Mouse (Mus musculus): Measurements from ENCODE around the gene Atp2b1. TPM values are rescaled to one million over a fixed set of nuclear protein-coding genes. Genes with fewer than 3 reads are reported as not detected.

Gene Atp2b1
- 12.0 and 12.5 TPM in 2 replicates for polyA plus RNA-seq (2012; rRNA removed)

- TF ChIP-seq CTCF (IDR thresholded peaks at IDR 0.05; ENCODE audit: borderline replicate concordance, control insufficient read depth, extremely low read depth, insufficient read depth, low read length, poor library complexity) (0 out of 2 replicates have a peak, but pooled peaks have one; percentile 37), POLR2A (IDR thresholded peaks at IDR 0.05; ENCODE audit: control insufficient read depth, extremely low read depth, insufficient read depth, low read length, poor library complexity) (peak; percentile 87)
- peak within 1 kb of the TSS; percentile 70 for H3K27ac ChIP-seq (ENCODE audit: control insufficient read depth, insufficient read depth, low read length)
- DNase-seq = peak; percentile 92
- under 1% methylated on average over 101 of the region's 120 CpGs for WGBS
- peaks cover 3% of the 10 kb centered on the region for H3K4me1 ChIP-seq (replicated peaks; ENCODE audit: control insufficient read depth, insufficient read depth, low read length)
- H3K27me3 ChIP-seq (ENCODE audit: control insufficient read depth, insufficient read depth, low read length) = no peaks in the 10 kb centered on the region
- peak within 1 kb of the TSS; percentile 88 for H3K4me3 ChIP-seq (ENCODE audit: control insufficient read depth, insufficient read depth, low read length)
- no peaks in the 10 kb centered on the region for H3K36me3 ChIP-seq (ENCODE audit: control insufficient read depth, insufficient read depth, low read length)
These were observed at the start of gene Atp2b1 for GRCm38 (mm10) chr10:98913961-98914809. Gene Atp2b1, plus strand, starts transcription at chr10:98914406.

DNA sequence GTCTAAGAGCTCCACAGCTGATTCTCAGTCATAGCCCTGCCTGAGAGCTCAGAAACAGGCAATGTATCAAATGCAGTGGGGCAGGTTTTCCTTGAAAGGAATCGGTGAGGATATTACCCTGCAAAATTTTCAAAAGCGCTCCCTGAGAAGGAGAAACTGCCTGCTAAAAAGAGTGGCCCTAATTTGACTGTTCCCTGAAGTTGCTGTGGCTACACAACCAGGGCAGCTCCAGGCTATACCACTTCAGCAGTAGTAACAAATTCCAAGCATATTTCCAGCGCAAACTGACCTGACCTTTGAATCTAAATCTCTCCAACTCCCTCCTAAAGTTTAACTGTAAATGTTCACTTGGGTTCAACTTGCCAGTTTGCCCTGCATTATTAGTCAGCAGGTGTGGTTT, 49.4 kb upstream of the Atp2b1 start:
- DNase-seq = no peak
- TF ChIP-seq CTCF (IDR thresholded peaks at IDR 0.05; ENCODE audit: borderline replicate concordance, control insufficient read depth, extremely low read depth, insufficient read depth, low read length, poor library complexity) (no peak), POLR2A (IDR thresholded peaks at IDR 0.05; ENCODE audit: control insufficient read depth, extremely low read depth, insufficient read depth, low read length, poor library complexity) (no peak)
- Histone ChIP-seq H3K27ac (ENCODE audit: control insufficient read depth, insufficient read depth, low read length) (no peak overlapping the region), H3K4me1 (replicated peaks; ENCODE audit: control insufficient read depth, insufficient read depth, low read length) (no peaks in the 10 kb centered on the region), H3K4me3 (ENCODE audit: control insufficient read depth, insufficient read depth, low read length) (no peak overlapping the region), H3K36me3 (ENCODE audit: control insufficient read depth, insufficient read depth, low read length) (no peaks in the 10 kb centered on the region), H3K27me3 (ENCODE audit: control insufficient read depth, insufficient read depth, low read length) (no peaks in the 10 kb centered on the region)
- WGBS = 92% methylated on average over 3 of the region's 3 CpGs

- no peaks in the 10 kb centered on the region for H3K4me1 ChIP-seq (replicated peaks; ENCODE audit: control insufficient read depth, insufficient read depth, low read length)
- WGBS = 97% methylated on average over 5 of the region's 5 CpGs
- no peak overlapping the region for H3K4me3 ChIP-seq (ENCODE audit: control insufficient read depth, insufficient read depth, low read length)
- H3K27me3 ChIP-seq (ENCODE audit: control insufficient read depth, insufficient read depth, low read length) = no peaks in the 10 kb centered on the region
- no peaks in the 10 kb centered on the region for H3K36me3 ChIP-seq (ENCODE audit: control insufficient read depth, insufficient read depth, low read length)
- DNase-seq = no peak
- no peak for TF ChIP-seq POLR2A (IDR thresholded peaks at IDR 0.05; ENCODE audit: control insufficient read depth, extremely low read depth, insufficient read depth, low read length, poor library complexity)
- TF ChIP-seq CTCF (IDR thresholded peaks at IDR 0.05; ENCODE audit: borderline replicate concordance, control insufficient read depth, extremely low read depth, insufficient read depth, low read length, poor library complexity) = no peak
- no peak overlapping the region for H3K27ac ChIP-seq (ENCODE audit: control insufficient read depth, insufficient read depth, low read length)
These were observed 47.3 kb upstream of the Atp2b1 start for GRCm38 (mm10) chr10:98866836-98867370.

GRCm38 (mm10) chr10:98868351-98868908, 45.8 kb upstream of the Atp2b1 start:
- no peak for DNase-seq
- no peaks in the 10 kb centered on the region for H3K4me1 ChIP-seq (replicated peaks; ENCODE audit: control insufficient read depth, insufficient read depth, low read length)
- 92% methylated on average over 4 of the region's 4 CpGs for WGBS
- H3K27ac ChIP-seq (ENCODE audit: control insufficient read depth, insufficient read depth, low read length) = no peak overlapping the region
- no peaks in the 10 kb centered on the region for H3K27me3 ChIP-seq (ENCODE audit: control insufficient read depth, insufficient read depth, low read length)
- no peaks in the 10 kb centered on the region for H3K36me3 ChIP-seq (ENCODE audit: control insufficient read depth, insufficient read depth, low read length)
- TF ChIP-seq POLR2A (IDR thresholded peaks at IDR 0.05; ENCODE audit: control insufficient read depth, extremely low read depth, insufficient read depth, low read length, poor library complexity) (no peak), CTCF (IDR thresholded peaks at IDR 0.05; ENCODE audit: borderline replicate concordance, control insufficient read depth, extremely low read depth, insufficient read depth, low read length, poor library complexity) (no peak)
- H3K4me3 ChIP-seq (ENCODE audit: control insufficient read depth, insufficient read depth, low read length) = no peak overlapping the region

DNA sequence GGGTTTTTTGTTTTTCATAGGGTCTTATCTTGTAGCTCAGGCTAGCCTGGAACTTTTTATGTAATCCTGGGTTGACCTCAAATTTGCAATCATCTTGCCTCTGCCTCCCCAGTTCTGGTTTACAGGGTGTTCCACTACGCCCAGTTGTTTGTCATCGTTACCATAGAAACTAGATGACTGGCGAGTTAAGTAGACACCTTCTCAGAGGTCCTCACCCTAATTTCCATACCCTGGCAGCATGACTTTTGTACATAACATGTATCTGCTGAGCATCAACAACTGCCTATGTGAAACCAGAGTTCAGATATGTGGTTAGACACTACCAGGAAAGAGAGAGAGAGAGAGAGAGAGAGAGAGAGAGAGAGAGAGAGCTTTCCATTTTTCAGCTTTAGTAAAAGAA, 36.4 kb upstream of the Atp2b1 start:
- H3K4me3 ChIP-seq (ENCODE audit: control insufficient read depth, insufficient read depth, low read length) = no peak overlapping the region
- no peaks in the 10 kb centered on the region for H3K27me3 ChIP-seq (ENCODE audit: control insufficient read depth, insufficient read depth, low read length)
- TF ChIP-seq POLR2A (IDR thresholded peaks at IDR 0.05; ENCODE audit: control insufficient read depth, extremely low read depth, insufficient read depth, low read length, poor library complexity) (no peak), CTCF (IDR thresholded peaks at IDR 0.05; ENCODE audit: borderline replicate concordance, control insufficient read depth, extremely low read depth, insufficient read depth, low read length, poor library complexity) (no peak)
- no peak for DNase-seq
- H3K4me1 ChIP-seq (replicated peaks; ENCODE audit: control insufficient read depth, insufficient read depth, low read length) = no peaks in the 10 kb centered on the region
- WGBS = 84% methylated on average over 3 of the region's 3 CpGs
- no peaks in the 10 kb centered on the region for H3K36me3 ChIP-seq (ENCODE audit: control insufficient read depth, insufficient read depth, low read length)
- no peak overlapping the region for H3K27ac ChIP-seq (ENCODE audit: control insufficient read depth, insufficient read depth, low read length)

DNA sequence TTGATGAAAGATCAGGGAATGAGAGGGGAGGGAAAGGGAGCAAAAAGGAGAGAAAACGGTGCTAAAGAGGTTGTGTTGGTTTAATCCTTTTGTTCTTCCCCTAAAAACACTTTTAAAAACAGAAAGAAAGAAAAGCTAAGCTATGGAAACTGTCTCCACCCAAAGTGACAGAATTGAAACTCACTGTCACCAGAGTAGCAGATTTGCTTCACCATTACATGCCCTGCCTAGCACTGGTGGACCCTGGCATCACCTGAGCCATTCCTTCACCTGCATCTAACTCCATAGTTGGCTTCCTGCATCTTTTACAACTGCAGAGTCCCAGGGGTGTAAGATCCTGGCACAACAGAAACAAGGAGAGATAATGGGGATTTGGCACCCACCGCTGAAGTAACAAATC, 35.6 kb upstream of the Atp2b1 start:
- TF ChIP-seq CTCF (IDR thresholded peaks at IDR 0.05; ENCODE audit: borderline replicate concordance, control insufficient read depth, extremely low read depth, insufficient read depth, low read length, poor library complexity) (no peak), POLR2A (IDR thresholded peaks at IDR 0.05; ENCODE audit: control insufficient read depth, extremely low read depth, insufficient read depth, low read length, poor library complexity) (no peak)
- Histone ChIP-seq H3K36me3 (ENCODE audit: control insufficient read depth, insufficient read depth, low read length) (no peaks in the 10 kb centered on the region), H3K4me3 (ENCODE audit: control insufficient read depth, insufficient read depth, low read length) (no peak overlapping the region), H3K27me3 (ENCODE audit: control insufficient read depth, insufficient read depth, low read length) (no peaks in the 10 kb centered on the region), H3K4me1 (replicated peaks; ENCODE audit: control insufficient read depth, insufficient read depth, low read length) (no peaks in the 10 kb centered on the region), H3K27ac (ENCODE audit: control insufficient read depth, insufficient read depth, low read length) (no peak overlapping the region)
- no peak for DNase-seq
- WGBS = 86% methylated on average over 2 of the region's 2 CpGs

Data from thymus, adult 2 months (tissue).